Mouse (Mus musculus): ENCODE results near the gene Irf2bp1. TPM values are rescaled to one million over a fixed set of nuclear protein-coding genes. Genes with fewer than 3 reads are reported as not detected.

Irf2bp1 gene
- polyA plus RNA-seq, 1 experiment, result 19.4 TPM

DNA sequence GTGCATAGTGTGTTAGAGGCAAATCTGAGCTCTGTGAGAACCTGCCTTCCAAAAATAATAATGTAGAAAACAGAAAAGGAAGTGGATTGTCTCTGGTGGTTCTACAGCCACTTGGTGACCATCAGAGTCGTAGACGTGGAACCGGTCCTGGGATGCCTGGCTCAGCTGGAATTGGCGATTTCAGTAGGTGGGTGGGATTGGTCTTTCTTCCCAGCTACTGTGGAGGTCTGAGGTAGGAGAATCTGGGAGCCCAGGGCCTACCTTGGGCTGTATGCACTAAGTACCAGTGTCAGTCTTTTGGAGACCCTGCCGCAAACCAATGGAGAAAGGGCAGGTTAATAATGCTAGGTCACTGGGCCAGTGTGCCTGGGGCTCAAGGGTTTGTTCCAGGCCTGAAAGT lies 10.8 kb upstream of the Irf2bp1 start:
- WGBS, result 92% methylated on average over 5 of the region's 5 CpGs
- DNase-seq (ENCODE audit: low read depth, low spot score), result no peak

GRCm38 (mm10) chr7:18998835-18999234 lies 5.0 kb upstream of the Irf2bp1 start:
- 50% methylated on average over 9 of the region's 9 CpGs for WGBS
- no peak for DNase-seq (ENCODE audit: low read depth, low spot score)

DNA sequence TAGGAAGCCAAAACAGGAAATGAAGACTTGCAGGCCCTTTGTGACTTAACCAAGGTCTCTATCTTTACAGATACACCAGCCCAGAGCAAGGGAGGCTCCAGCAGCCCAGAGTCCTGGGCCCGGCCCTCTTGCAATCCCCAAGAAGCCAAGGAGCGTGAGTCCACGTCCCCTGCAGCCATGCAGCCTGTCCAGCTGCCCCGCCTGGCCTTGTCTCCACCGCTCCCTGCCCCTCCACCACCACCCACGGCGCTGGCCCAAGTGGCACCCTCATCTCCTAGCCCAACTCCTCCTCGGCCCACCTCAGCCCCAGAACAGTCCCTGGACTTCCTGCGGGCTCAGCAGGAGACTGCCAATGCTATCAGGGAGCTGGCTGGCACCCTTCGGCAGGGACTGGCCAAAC lies 3.4 kb upstream of the Irf2bp1 start:
- no peak for DNase-seq (ENCODE audit: low read depth, low spot score)
- WGBS, result 42% methylated on average over 10 of the region's 10 CpGs

DNA sequence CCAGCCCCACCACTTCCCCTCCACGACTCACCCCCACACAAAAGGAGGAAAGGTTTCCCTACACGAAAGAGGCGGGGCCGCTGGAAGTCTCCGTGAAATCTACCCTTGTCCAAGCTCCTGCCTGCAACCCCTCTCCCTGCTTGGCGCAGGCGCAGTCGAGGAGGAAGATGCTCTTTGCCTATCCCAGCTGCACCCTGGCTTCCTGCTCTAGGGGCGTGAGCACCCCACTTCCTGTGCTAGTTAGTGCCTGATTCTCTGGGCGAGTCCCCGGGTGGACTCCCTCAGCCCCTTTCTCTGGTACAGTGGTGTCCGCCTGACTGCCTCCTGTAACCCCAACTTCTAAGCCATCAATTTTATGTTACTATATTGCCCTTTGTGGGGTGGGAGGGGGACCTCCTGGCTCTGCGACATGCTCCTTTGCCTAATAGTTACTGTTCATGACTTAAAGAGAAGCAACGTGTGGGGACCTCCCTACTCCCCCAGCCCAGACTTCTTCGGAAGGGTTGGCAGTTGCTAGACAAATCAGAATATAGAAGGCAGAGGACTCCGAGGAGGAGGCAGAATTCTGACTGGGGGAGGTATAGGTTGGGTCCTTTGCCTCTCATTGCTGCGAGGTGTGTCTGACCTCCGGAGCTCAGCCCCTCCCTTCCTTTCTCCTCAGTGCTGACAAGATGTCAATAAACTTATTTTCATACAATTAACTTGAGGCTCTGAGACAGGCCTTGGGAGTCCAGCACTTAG lies 2.6 kb upstream of the Irf2bp1 start:
- no peak for DNase-seq (ENCODE audit: low read depth, low spot score)
- 18% methylated on average over 18 of the region's 18 CpGs for WGBS

DNA sequence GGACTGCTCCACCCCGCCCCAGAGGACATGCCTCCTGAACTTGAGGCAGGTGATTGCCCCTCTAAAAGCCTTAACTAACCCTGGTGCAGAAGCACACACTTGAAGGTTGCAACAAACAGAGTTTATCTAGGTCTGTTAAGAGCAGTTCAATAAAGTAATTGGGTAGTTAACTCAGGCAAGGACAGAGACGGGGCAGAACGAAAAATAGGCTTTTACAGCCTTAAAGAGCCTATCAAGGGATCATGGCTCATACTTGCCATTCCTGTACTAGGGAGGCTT lies 2.1 kb upstream of the Irf2bp1 start:
- DNase-seq (ENCODE audit: low read depth, low spot score), result no peak
- 18% methylated on average over 3 of the region's 3 CpGs for WGBS

GRCm38 (mm10) chr7:19002115-19002514 lies 1.7 kb upstream of the Irf2bp1 start:
- no peak for DNase-seq (ENCODE audit: low read depth, low spot score)
- WGBS, result 4% methylated on average over 4 of the region's 4 CpGs

DNA sequence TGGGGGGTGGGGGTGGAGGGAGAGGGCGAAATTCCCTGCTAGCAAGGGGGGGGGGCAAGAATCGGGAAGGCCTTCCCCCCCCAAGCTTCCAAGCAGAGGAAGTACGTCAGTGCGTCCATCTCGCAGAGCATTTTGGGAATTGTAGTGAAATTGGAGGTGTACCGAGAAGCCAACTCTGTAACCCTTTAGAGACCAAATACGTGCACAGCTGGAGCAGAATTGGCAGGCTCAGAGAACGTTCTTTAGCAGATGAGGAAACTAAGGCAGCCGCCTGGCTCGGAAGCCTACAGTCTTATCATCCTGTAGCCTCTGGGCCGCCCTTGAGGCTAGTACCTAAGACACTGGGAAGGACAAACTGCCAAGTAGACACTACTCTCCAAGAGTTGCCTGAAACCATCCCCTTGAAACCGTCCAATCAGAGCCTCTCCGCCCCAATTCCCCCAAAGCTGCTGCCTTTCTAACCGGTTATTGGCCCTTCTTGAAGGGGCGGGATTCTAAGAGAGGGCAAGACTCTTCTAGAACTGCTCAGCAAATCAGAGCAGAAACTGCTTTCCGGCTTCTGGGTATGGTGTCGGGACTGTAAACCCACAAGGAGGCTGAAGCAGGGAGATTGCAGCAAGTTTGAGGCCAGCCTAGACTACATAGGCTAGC lies 871 bp upstream of the Irf2bp1 start:
- under 1% methylated on average over 17 of the region's 17 CpGs for WGBS
- DNase-seq (ENCODE audit: low read depth, low spot score), result peak; percentile 95

GRCm38 (mm10) chr7:19004631-19005079 lies 811 bp downstream of the Irf2bp1 start:
- 2% methylated on average over 34 of the region's 34 CpGs for WGBS
- no peak for DNase-seq (ENCODE audit: low read depth, low spot score)

- no peak for DNase-seq (ENCODE audit: low read depth, low spot score)
- 37% methylated on average over 34 of the region's 34 CpGs for WGBS
Measured at GRCm38 (mm10) chr7:19005417-19006121, 1.7 kb downstream of the Irf2bp1 start.

GRCm38 (mm10) chr7:19006476-19006875 lies 2.6 kb downstream of the Irf2bp1 start:
- 3% methylated on average over 12 of the region's 12 CpGs for WGBS
- no peak for DNase-seq (ENCODE audit: low read depth, low spot score)

DNA sequence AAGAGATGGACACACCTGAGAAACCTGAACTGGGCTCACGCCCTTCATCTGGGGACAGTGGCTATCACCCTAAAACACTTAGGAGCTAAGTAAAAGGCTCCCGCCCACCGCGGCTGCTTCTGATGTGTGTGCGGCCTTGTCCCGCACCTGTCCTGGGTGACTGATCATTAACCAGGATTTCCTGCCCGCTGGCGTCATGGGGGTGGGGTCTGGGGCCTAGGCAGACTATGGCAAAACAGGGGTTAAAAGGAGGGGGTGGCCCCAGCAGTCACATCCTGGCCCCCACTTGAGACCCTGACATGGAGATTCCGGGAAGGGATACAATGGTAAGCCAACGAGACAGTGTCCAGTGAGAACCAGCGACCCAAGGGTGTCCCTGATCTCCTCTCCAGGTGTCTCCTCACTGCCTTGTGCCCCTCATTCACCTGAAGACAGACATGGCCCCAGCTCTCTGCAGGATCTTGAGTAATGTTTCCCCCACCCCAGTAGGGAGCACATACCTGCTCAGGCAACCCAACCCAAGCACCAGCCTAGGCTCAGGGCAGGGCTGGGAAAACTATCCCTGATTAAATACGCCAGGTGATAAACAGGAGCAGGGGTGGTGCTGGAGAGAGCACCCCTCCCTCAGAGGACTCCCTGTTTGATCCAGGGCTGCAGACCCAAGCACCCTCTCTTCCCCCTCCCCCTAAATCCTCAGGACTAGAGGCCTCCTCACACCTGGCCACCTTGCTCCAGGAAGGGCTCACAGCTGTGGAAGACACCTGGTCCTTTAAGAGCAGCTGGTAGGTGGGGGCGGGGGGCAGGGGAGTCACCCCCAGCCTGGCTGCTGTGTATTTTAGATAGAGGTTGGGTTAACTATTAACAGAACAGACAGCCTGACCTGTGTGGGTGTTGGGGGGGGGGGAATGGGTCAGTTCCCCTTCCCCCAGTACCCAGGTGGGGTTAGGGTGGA lies 3.5 kb downstream of the Irf2bp1 start:
- 28% methylated on average over 13 of the region's 13 CpGs for WGBS
- no peak for DNase-seq (ENCODE audit: low read depth, low spot score)

GRCm38 (mm10) chr7:19010581-19010980 lies 6.7 kb downstream of the Irf2bp1 start:
- no peak for DNase-seq (ENCODE audit: low read depth, low spot score)
- WGBS, result 57% methylated on average over 7 of the region's 7 CpGs

GRCm38 (mm10) chr7:19012025-19012621 lies 8.3 kb downstream of the Irf2bp1 start:
- no peak for DNase-seq (ENCODE audit: low read depth, low spot score)
- WGBS, result 2% methylated on average over 31 of the region's 31 CpGs

DNA sequence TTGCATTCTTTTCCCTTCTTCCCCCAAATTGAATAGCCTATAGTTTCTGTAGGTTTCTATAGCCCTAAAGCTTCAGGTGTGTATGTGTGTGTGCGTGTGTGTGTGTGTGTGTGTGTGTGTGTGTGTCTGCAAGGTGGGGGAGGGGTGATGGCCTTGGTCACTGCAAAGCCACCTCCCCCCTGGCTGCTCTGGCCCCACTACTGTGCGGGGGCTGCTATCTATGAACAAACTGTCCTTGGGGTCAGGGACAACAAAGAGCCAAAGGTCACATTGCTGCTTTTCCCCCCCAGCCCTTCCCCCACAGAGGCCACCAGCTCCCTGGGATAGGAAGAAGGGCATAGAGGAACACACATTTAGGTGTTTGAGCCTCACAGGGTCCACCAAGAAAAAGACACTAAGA lies 9.0 kb downstream of the Irf2bp1 start:
- WGBS, result 30% methylated on average over 2 of the region's 2 CpGs
- no peak for DNase-seq (ENCODE audit: low read depth, low spot score)

DNA sequence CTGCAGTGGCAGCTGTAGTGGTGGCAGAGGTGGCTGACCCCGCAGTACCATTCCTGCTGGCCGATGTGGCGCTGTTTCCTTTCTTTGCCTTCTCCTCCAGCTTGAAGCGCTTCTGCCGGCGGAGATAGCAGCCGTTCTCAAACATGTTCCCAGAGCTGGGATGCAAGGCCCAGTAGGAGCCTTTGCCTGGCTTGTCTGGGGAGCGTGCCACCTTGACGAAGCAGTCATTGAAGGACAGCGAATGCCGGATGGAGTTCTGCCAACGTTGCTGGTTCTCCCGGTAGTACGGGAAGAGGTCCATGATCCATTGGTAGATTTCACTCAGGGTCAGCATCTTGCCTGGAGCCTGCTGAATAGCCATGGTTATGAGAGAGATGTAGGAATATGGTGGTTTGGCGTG lies 10.6 kb downstream of the Irf2bp1 start:
- WGBS, result 78% methylated on average over 15 of the region's 15 CpGs
- no peak for DNase-seq (ENCODE audit: low read depth, low spot score)

- 83% methylated on average over 4 of the region's 4 CpGs for WGBS
- DNase-seq (ENCODE audit: low read depth, low spot score), result no peak
Measured at GRCm38 (mm10) chr7:19016042-19016441, 12.2 kb downstream of the Irf2bp1 start.

DNA sequence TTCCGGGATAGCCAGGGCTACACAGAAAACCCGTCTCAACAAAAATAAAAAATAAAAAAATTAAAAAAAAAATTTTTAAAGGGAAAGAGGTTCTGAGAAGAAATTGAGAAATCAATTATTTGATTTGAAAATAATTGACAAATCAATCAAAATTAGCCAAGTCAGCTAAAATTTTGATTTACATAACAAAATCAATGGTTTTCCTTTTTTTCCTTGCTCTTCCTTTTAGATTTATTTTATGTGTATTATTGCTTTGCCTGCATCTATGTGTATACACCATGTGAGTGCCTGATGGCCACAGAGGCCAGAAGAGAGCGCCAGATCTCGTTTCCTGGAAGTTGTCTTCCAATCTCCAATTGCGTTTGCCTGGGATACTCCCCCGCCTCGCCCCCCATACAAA lies 14.1 kb downstream of the Irf2bp1 start:
- no peak for DNase-seq (ENCODE audit: low read depth, low spot score)

GRCm38 (mm10) chr7:19021048-19021447 lies 17.2 kb downstream of the Irf2bp1 start:
- DNase-seq (ENCODE audit: low read depth, low spot score), result no peak

More for the DNA sequence above, 14.1 kb downstream of the Irf2bp1 start:
- WGBS, result 77% methylated on average over 7 of the region's 7 CpGs

DNA sequence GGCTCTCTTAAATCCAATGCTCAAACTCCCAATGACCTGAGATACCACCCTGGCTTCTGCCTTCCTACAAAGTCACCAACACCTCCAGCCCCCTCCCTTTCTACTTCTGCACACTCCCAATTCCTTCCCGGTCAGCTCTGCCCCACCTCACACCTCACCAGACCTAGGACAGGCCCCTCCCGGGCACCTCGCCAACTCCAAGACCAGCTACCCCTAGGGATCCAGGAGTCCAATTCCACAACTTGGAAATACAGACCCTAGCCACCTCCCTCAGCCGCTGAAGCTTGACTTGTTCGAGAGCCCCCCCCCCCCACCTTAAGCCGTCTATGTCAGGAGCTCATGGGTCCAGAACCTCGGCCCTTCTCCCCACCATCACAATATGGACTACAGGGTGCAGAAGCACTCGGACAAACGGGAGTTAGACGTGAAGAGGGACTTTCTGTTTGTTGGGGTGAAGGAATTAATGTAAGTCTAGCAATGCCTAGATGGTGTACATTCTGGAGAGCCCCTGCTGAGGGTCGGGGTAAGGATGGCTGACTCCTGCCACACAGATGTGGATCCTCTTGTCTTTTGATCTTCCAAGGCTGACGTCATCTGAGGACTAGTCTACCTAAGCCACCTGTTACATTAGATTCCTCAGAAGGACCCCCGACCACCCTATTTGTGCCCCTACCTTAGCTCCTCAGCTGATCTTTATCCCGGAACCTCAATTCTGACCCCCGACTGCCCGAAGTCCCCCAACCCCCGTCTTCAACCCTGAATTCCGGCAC lies 18.5 kb downstream of the Irf2bp1 start:
- DNase-seq (ENCODE audit: low read depth, low spot score), result no peak
- WGBS, result 23% methylated on average over 18 of the region's 18 CpGs

More at GRCm38 (mm10) chr7:19021048-19021447, 17.2 kb downstream of the Irf2bp1 start:
- WGBS, result 10% methylated on average over 8 of the region's 8 CpGs
